Mouse (Mus musculus) lung, postnatal 0 days (tissue): ENCODE measurements around the gene Hoxd13. TPM values are rescaled to one million over a fixed set of nuclear protein-coding genes. Genes with fewer than 3 reads are reported as not detected.
A peak's percentile ranks its signal among the peaks of the same experiment; 100 is the strongest.

ENCODE experiments used
- ATAC-seq: fragments of 200-750 bp; cut with Nextera tagmentation; 2 replicates; pipeline ENCODE4 v1.8.0; 2017; ENCODE audit warnings: moderate library complexity
- DNase-seq: peaks from one replicate; pipeline ENCODE4 v3.0.0-alpha.2; 2016; ENCODE audit warnings: low spot score
- H3K27ac ChIP-seq: fragments of 300-500 bp; sonication (generic); 2 replicates; pipeline ENCODE4 v1.5.1; 2014; ENCODE audit warnings: antibody characterized with exemption, mild to moderate bottlenecking, low read length, mixed read lengths
- H3K27me3 ChIP-seq: fragments of 300-500 bp; sonication (generic); replicated peaks from 2 replicates; pipeline ENCODE4 v1.6.1; 2014; ENCODE audit warnings: low read length, mixed read lengths; ENCODE audit not compliant: insufficient read depth
- H3K36me3 ChIP-seq: fragments of 300-500 bp; sonication (generic); 2 replicates; pipeline ENCODE4 v1.6.1; 2014; ENCODE audit warnings: low read length, mixed read lengths; ENCODE audit not compliant: insufficient read depth
- H3K4me1 ChIP-seq: fragments of 300-500 bp; sonication (generic); 2 replicates; pipeline ENCODE4 v1.6.1; 2014; ENCODE audit warnings: antibody characterized with exemption, low read depth, low read length, mixed read lengths; ENCODE audit not compliant: insufficient read depth
- H3K4me2 ChIP-seq: fragments of 300-500 bp; sonication (generic); replicated peaks from 2 replicates; pipeline ENCODE4 v1.6.1; 2014; ENCODE audit warnings: low read depth, mild to moderate bottlenecking, low read length, moderate library complexity, mixed read lengths
- H3K4me3 ChIP-seq: fragments of 300-500 bp; sonication (generic); 2 replicates; pipeline ENCODE4 v1.5.1; 2014; ENCODE audit warnings: low read depth, low read length
- H3K9ac ChIP-seq: fragments of 300-500 bp; sonication (generic); replicated peaks from 2 replicates; pipeline ENCODE4 v1.6.1; 2014; ENCODE audit warnings: low read depth, mild to moderate bottlenecking
- H3K9me3 ChIP-seq: fragments of 300-500 bp; sonication (generic); 2 replicates; pipeline ENCODE4 v1.6.1; 2016; ENCODE audit warnings: low read length, mixed read lengths
- CTCF ChIP-seq: IDR thresholded peaks from 2 replicates; pipeline ENCODE4 v1.5.1; 2016; ENCODE audit warnings: antibody characterized with exemption, mild to moderate bottlenecking
- EP300 ChIP-seq: IDR thresholded peaks from 2 replicates; pipeline ENCODE4 v1.6.1; 2016; ENCODE audit warnings: antibody characterized with exemption, mild to moderate bottlenecking, control low read depth
- WGBS: fragments of 180-500 bp; shearing (Covaris S2); extraction: QIAGEN DNeasy Blood & Tissue Kit; methylation state at CpG from one replicate; pipeline ENCODE4 v1.1.7; 2014; 5-methylcytosine and 5-hydroxymethylcytosine counted together
- polyA plus RNA-seq: library from polyadenylated mRNA; unstranded; fragments of >200 nt; fragmentation: Nextera tagmentation; extraction: Ambion mirVana; gene quantifications from 2 replicates; pipeline ENCODE4 v1.2.1, GENCODE M21; 2015

The Hoxd13 gene
- polyA plus RNA-seq, 1 experiment from 2014 or later = not detected

DNA sequence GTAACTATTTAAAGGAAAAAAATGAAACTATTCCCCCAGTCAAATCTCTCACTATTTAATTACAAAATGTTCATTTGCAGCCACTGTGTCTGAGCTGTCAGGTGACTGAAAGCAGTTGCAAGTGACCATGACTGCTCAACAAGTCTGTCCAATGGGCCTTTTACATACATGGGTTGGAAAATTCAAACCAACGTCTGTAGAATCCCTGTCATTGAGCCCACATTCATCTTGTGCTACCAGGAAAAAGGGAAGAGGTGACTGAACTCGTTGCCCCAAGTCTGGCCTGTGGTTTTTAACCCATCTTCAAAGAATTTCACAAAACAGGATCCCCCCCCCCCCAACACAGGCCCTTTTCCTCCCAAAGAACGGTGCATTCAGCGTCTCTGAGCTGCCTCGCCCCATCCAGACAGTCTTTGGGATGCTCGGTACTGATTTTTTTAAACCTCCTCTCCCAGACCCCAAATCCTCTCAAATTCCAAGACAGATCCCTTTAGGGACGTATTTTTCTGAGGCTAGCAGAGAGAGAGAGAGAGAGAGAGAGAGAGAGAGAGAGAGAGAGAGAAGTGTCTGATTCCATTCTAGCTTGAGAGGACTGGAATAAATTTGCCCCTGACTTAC lies 27.8 kb downstream of the Hoxd13 start:
- no peaks in the 10 kb centered on the region for H3K36me3 ChIP-seq
- H3K4me2 ChIP-seq = no peak overlapping the region
- WGBS = 7% methylated on average over 7 of the region's 7 CpGs
- no peak for TF ChIP-seq CTCF
- TF ChIP-seq EP300 = no peak
- H3K27me3 ChIP-seq = peaks cover 97% of the 10 kb centered on the region
- H3K4me3 ChIP-seq = no peak overlapping the region
- DNase-seq = no peak
- H3K4me1 ChIP-seq = 0 out of 2 replicates have a peak, but pooled peaks cover 5% of the 10 kb centered on the region
- H3K9ac ChIP-seq = no peak overlapping the region
- no peaks in the 10 kb centered on the region for H3K9me3 ChIP-seq
- no peak overlapping the region for H3K27ac ChIP-seq
- no peak for ATAC-seq

DNA sequence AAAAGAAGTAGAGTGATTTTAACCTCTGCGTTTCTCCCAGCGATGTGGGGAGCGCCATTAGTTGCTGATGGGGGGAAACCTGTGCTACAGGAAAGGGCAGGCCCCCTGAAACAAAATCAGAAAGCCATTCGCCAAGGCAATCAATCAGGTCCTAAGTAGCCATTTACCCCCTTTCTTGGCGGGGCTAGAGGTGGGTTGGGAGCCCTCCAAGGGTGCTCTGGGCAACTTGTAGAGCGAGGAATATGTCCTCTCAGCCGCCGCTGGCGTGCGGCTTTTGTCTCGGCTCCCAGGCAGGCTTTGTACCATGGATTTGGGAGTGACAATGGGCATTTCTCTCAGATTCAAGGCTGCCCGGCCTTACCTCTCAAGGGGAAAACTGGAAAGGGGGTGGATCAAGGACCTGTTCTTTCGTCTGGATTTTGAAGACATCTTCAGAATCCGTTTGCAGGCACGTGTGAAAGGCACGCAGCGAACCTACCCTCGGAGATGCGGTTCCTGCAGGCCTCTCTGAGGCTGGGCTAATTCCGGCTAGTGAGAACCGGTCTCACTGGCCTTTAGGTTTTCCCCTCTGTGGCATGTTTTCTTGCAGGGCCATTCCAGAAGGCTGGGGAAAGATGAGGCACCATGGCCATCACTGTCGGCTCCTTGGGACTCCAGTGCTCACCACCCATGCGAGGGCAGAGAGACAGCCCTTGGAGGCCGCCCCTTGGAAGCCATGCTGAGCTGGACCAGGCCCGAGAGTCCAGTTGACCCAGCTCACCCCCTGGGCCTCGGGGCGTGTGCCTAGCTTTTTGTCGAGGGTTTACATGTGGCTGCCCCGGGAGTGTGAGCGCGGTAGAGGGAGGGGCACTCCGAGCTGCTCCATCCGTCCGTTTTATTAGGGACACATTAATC lies 28.6 kb downstream of the Hoxd13 start:
- 2% methylated on average over 34 of the region's 34 CpGs for WGBS
- DNase-seq = no peak
- Histone ChIP-seq H3K27ac (no peak overlapping the region), H3K27me3 (peaks cover 96% of the 10 kb centered on the region), H3K4me2 (no peak overlapping the region), H3K4me1 (0 out of 2 replicates have a peak, but pooled peaks cover 5% of the 10 kb centered on the region), H3K9ac (no peak overlapping the region), H3K36me3 (no peaks in the 10 kb centered on the region), H3K4me3 (no peak overlapping the region), H3K9me3 (no peaks in the 10 kb centered on the region)
- TF ChIP-seq CTCF (no peak), EP300 (no peak)
- no peak for ATAC-seq

GRCm38 (mm10) chr2:74697567-74698121 lies 29.5 kb downstream of the Hoxd13 start, which contains the start of gene Hoxd9:
TSS of gene Hoxd9 (plus strand) at chr2:74697727.
- peak; percentile 29; the same call in 1 of the 2 replicates for TF ChIP-seq CTCF
- TF ChIP-seq EP300 = no peak
- no peak for DNase-seq
- Histone ChIP-seq H3K4me2 (peak within 1 kb of the TSS; percentile 52), H3K27ac (no peak within 1 kb of the TSS), H3K36me3 (no peaks in the 10 kb centered on the region), H3K9ac (no peak within 1 kb of the TSS), H3K4me1 (0 out of 2 replicates have a peak, but pooled peaks cover 5% of the 10 kb centered on the region), H3K4me3 (peak within 1 kb of the TSS; percentile 28), H3K9me3 (no peaks in the 10 kb centered on the region), H3K27me3 (peaks cover 89% of the 10 kb centered on the region)
- peak; percentile 44 for ATAC-seq
- 1% methylated on average over 35 of the region's 43 CpGs for WGBS

- ATAC-seq = 0 out of 2 replicates have a peak, but pooled peaks have one; percentile 14
- DNase-seq = no peak
- Histone ChIP-seq H3K4me3 (peak overlapping the region; percentile 28), H3K27me3 (peaks cover 89% of the 10 kb centered on the region), H3K9ac (no peak overlapping the region), H3K4me1 (0 out of 2 replicates have a peak, but pooled peaks cover 5% of the 10 kb centered on the region), H3K27ac (no peak overlapping the region), H3K9me3 (no peaks in the 10 kb centered on the region), H3K4me2 (peak overlapping the region; percentile 52), H3K36me3 (no peaks in the 10 kb centered on the region)
- WGBS = under 1% methylated on average over 60 of the region's 86 CpGs
- TF ChIP-seq CTCF = no peak
- TF ChIP-seq EP300 = no peak
These were observed 30.3 kb downstream of the Hoxd13 start for GRCm38 (mm10) chr2:74698201-74699052.

GRCm38 (mm10) chr2:74699053-74699430 lies 30.9 kb downstream of the Hoxd13 start:
- H3K9ac ChIP-seq = no peak overlapping the region
- H3K4me1 ChIP-seq = 0 out of 2 replicates have a peak, but pooled peaks cover 5% of the 10 kb centered on the region
- no peak overlapping the region for H3K27ac ChIP-seq
- H3K4me2 ChIP-seq = no peak overlapping the region
- H3K36me3 ChIP-seq = no peaks in the 10 kb centered on the region
- no peak for TF ChIP-seq EP300
- no peak for TF ChIP-seq CTCF
- no peak overlapping the region for H3K4me3 ChIP-seq
- ATAC-seq (no peak), DNase-seq (no peak)
- 3% methylated on average over 17 of the region's 17 CpGs for WGBS
- H3K9me3 ChIP-seq = no peaks in the 10 kb centered on the region
- peaks cover 89% of the 10 kb centered on the region for H3K27me3 ChIP-seq
